Mouse (Mus musculus): ENCODE data around the gene Spem1. TPM values are rescaled to one million over a fixed set of nuclear protein-coding genes. Genes with fewer than 3 reads are reported as not detected.

Spem1 gene
- total and polyA plus RNA-seq, 3 experiments: not detected

DNA sequence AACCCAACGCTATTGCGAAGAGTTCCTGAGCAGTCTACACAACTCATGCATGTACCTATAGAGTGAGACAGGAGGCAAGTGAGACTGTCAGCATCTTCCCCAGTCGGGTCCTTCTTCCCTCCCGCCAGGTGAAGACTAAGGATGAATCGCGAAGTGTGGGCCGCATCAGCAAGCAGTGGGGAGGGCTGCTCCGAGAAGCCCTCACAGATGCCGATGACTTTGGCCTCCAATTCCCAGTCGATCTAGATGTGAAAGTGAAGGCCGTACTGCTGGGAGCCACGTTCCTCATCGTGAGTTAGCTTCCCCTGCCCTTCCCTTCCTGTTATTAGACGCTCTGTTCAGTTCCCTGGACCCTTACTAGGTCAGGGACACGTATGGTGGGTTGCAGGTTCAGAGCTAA lies 27.9 kb upstream of the Spem1 start:
- in situ Hi-C loops (cut with MboI; ENCODE audit: low pct_ligation_motif_present, low pct_unique_long_range_greater_than_20kb, low sequenced_read_pairs) (no loop called here), dilution Hi-C loops (cut with MboI; ENCODE audit: extremely low pct_ligation_motif_present, extremely low pct_unique_long_range_greater_than_20kb, low sequenced_read_pairs) (no loop called here)

DNA sequence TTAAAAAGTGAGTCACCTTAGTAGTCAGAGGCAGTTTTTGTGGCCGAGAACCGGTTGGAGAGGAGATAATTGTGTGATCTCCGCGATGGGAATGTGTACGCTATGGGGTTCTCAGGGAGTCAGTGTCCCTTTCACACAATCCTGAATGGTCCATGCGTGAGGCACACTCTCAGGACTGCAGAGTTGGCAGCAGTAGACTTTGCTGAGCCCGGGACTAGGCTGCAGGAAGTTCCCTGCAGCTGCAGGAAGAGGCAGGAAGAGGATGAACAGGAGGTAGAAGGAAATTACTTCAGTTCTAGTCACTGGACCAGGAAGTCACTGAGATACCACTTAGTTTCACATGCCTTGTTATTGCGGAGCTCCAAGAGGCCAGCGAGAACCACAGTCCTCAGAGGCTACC lies 27.1 kb upstream of the Spem1 start:
- Histone ChIP-seq H3K4me2 (ENCODE audit: insufficient read depth, low read depth, poor library complexity, severe bottlenecking) (no peak overlapping the region), H3K27ac (ENCODE audit: insufficient read depth, low read depth) (no peak overlapping the region), H3K9me3 (replicated peaks; ENCODE audit: low read length) (no peaks in the 10 kb centered on the region), H3K9ac (ENCODE audit: insufficient read depth, low read depth) (no peak overlapping the region), H3K27me3 (replicated peaks) (no peaks in the 10 kb centered on the region), H3K4me1 (ENCODE audit: control insufficient read depth in 1 of 2, insufficient read depth in 2 of 2) (peaks cover 5 to 23% of the 10 kb centered on the region in 2 experiments), H3K36me3 (replicated peaks in 1 of 2; ENCODE audit: control insufficient read depth in 1 of 2, insufficient read depth in 1 of 2, low read length in 1 of 2) (peaks cover 0 to 47% of the 10 kb centered on the region in 2 experiments), H3K4me3 (replicated peaks in 1 of 3; ENCODE audit: low read depth in 2 of 3, low read length in 2 of 3, poor library complexity in 1 of 3) (no peak overlapping the region), H3K79me2 (replicated peaks; ENCODE audit: control insufficient read depth, extremely low read depth, insufficient read depth, poor library complexity, severe bottlenecking) (no peaks in the 10 kb centered on the region)
- in situ Hi-C loops (cut with MboI; ENCODE audit: low pct_ligation_motif_present, low pct_unique_long_range_greater_than_20kb, low sequenced_read_pairs): no loop called here
- DNase-seq (ENCODE audit: extremely low read depth): no peak
- dilution Hi-C loops (cut with MboI; ENCODE audit: extremely low pct_ligation_motif_present, extremely low pct_unique_long_range_greater_than_20kb, low sequenced_read_pairs): no loop called here
- TF ChIP-seq NELFE (IDR thresholded peaks at IDR 0.05; ENCODE audit: low read depth, low read length) (no peak), USF2 (conservative IDR thresholded peaks at IDR 0.05; ENCODE audit: low read depth, low read length) (no peak), ELF1 (IDR thresholded peaks at IDR 0.05; ENCODE audit: low read depth, low read length) (no peak), E2F4 (IDR thresholded peaks at IDR 0.05; ENCODE audit: insufficient replicate concordance, low read depth, low read length) (no peak), POLR2AphosphoS2 (IDR thresholded peaks at IDR 0.05; ENCODE audit: low read depth, low read length) (no peak), NRF1 (IDR thresholded peaks at IDR 0.05; ENCODE audit: low read depth, low read length) (no peak), HCFC1 (IDR thresholded peaks at IDR 0.05; ENCODE audit: low read depth, low read length) (no peak), MEF2A (IDR thresholded peaks at IDR 0.05; ENCODE audit: borderline replicate concordance, low read depth, low read length) (no peak), CHD2 (IDR thresholded peaks at IDR 0.05; ENCODE audit: low read length) (no peak), MAFK (IDR thresholded peaks at IDR 0.05; ENCODE audit: insufficient replicate concordance, low read length) (no peak), SIN3A (IDR thresholded peaks at IDR 0.05; ENCODE audit: low read length) (no peak), ZMIZ1 (IDR thresholded peaks at IDR 0.05; ENCODE audit: low read depth, low read length) (no peak), GABPA (IDR thresholded peaks at IDR 0.05; ENCODE audit: insufficient replicate concordance, low read depth, low read length) (no peak), MXI1 (IDR thresholded peaks at IDR 0.05; ENCODE audit: low read depth, low read length) (no peak), MAX (IDR thresholded peaks at IDR 0.05; ENCODE audit: low read length) (no peak), CHD1 (IDR thresholded peaks at IDR 0.05; ENCODE audit: low read depth, low read length) (no peak), JUND (conservative IDR thresholded peaks at IDR 0.05; ENCODE audit: low read depth, low read length) (no peak), MAZ (IDR thresholded peaks at IDR 0.05; ENCODE audit: low read depth, low read length) (no peak)

More for the DNA sequence above, 27.9 kb upstream of the Spem1 start:
- peaks cover 0 to 47% of the 10 kb centered on the region in 2 experiments for H3K36me3 ChIP-seq (replicated peaks in 1 of 2; ENCODE audit: control insufficient read depth in 1 of 2, insufficient read depth in 1 of 2, low read length in 1 of 2)
- no peaks in the 10 kb centered on the region for H3K9me3 ChIP-seq (replicated peaks; ENCODE audit: low read length)
- no peak overlapping the region for H3K9ac ChIP-seq (ENCODE audit: insufficient read depth, low read depth)
- no peak overlapping the region for H3K27ac ChIP-seq (ENCODE audit: insufficient read depth, low read depth)
- no peak for TF ChIP-seq MYC (IDR thresholded peaks at IDR 0.05; ENCODE audit: low read depth, low read length)
- no peak for TF ChIP-seq SMC3 (IDR thresholded peaks at IDR 0.05; ENCODE audit: low read depth, low read length)
- TF ChIP-seq USF1 (IDR thresholded peaks at IDR 0.05; ENCODE audit: low read depth, low read length): no peak
- no peak for TF ChIP-seq POLR2AphosphoS2 (IDR thresholded peaks at IDR 0.05; ENCODE audit: low read depth, low read length)
- no peak for TF ChIP-seq HCFC1 (IDR thresholded peaks at IDR 0.05; ENCODE audit: low read depth, low read length)
- no peak for TF ChIP-seq MEF2A (IDR thresholded peaks at IDR 0.05; ENCODE audit: borderline replicate concordance, low read depth, low read length)
- TF ChIP-seq SIN3A (IDR thresholded peaks at IDR 0.05; ENCODE audit: low read length): no peak
- no peak for TF ChIP-seq NRF1 (IDR thresholded peaks at IDR 0.05; ENCODE audit: low read depth, low read length)
- TF ChIP-seq TBP (conservative IDR thresholded peaks at IDR 0.05; ENCODE audit: low read depth, low read length): no peak
- TF ChIP-seq ETS1 (conservative IDR thresholded peaks at IDR 0.05; ENCODE audit: low read depth, low read length): no peak
- no peak for TF ChIP-seq ZNF384 (IDR thresholded peaks at IDR 0.05; ENCODE audit: low read depth, low read length)
- H3K27me3 ChIP-seq (replicated peaks): no peaks in the 10 kb centered on the region
- H3K4me1 ChIP-seq (ENCODE audit: control insufficient read depth in 1 of 2, insufficient read depth in 2 of 2): peaks cover 5 to 24% of the 10 kb centered on the region in 2 experiments
- no peak overlapping the region for H3K4me2 ChIP-seq (ENCODE audit: insufficient read depth, low read depth, poor library complexity, severe bottlenecking)
- H3K4me3 ChIP-seq (replicated peaks in 1 of 3; ENCODE audit: low read depth in 2 of 3, low read length in 2 of 3, poor library complexity in 1 of 3): no peak overlapping the region
- no peaks in the 10 kb centered on the region for H3K79me2 ChIP-seq (replicated peaks; ENCODE audit: control insufficient read depth, extremely low read depth, insufficient read depth, poor library complexity, severe bottlenecking)
- DNase-seq (ENCODE audit: extremely low read depth): no peak
